Comparison of ENCODE assay signal across 12 mouse cellular contexts in genomic region chr4:148065702-148066400, GRCm38 (mm10). TPM values are rescaled to one million over a fixed set of nuclear protein-coding genes. Genes with fewer than 3 reads are reported as not detected.
DNase-seq lines count a peak whose midpoint lies in the region; ATAC-seq and TF ChIP-seq lines count a peak whose summit lies in the region.
"Had no signal": no experiment of that assay in that cellular context is flagged by ENCODE, and none has a peak within 500 bp of the region (broad histone marks: within the 10 kb centered on the region; RNA-seq: fewer than 3 reads in every experiment).

No protein-coding gene starts in this region.

- no peak overlapping the region for H3K9ac ChIP-seq in forebrain, embryonic 14.5 days (ENCODE audit: low read length)
- H3K9ac ChIP-seq in forebrain, embryonic 13.5 days, result no peak overlapping the region
- H3K9ac ChIP-seq in lung, embryonic 14.5 days, result no peak overlapping the region
- H3K9ac ChIP-seq: embryonic facial prominence, embryonic 13.5 days; hindbrain, embryonic 14.5 days had no signal

- TF ChIP-seq POLR2A in brain, embryonic 14.5 days (IDR thresholded peaks at IDR 0.05; ENCODE audit: borderline replicate concordance, extremely low read depth, insufficient read depth, insufficient read length, poor library complexity, severe bottlenecking), result no peak

- H3K4me2 ChIP-seq in forebrain, embryonic 14.5 days (ENCODE audit: low read length), result no peak overlapping the region
- H3K4me2 ChIP-seq in forebrain, embryonic 13.5 days, result no peak overlapping the region
- H3K4me2 ChIP-seq in lung, embryonic 14.5 days, result no peak overlapping the region
- H3K4me2 ChIP-seq: embryonic facial prominence, embryonic 13.5 days; hindbrain, embryonic 14.5 days had no signal

- ATAC-seq in forebrain, embryonic 14.5 days, result 0 out of 2 replicates have a peak, but pooled peaks have one; percentile 29
- ATAC-seq in forebrain, embryonic 13.5 days, result no peak
- no peak for ATAC-seq in lung, embryonic 14.5 days (ENCODE audit: insufficient read depth)

- H3K27me3 ChIP-seq in forebrain, embryonic 14.5 days (replicated peaks; ENCODE audit: control insufficient read depth, insufficient read depth, low read length), result no peaks in the 10 kb centered on the region
- H3K27me3 ChIP-seq in forebrain, embryonic 13.5 days, result no peaks in the 10 kb centered on the region
- H3K27me3 ChIP-seq in lung, embryonic 14.5 days (ENCODE audit: insufficient read depth, low read length), result no peaks in the 10 kb centered on the region
- H3K27me3 ChIP-seq: embryonic facial prominence, embryonic 13.5 days had no signal

- H3K27ac ChIP-seq in forebrain, embryonic 14.5 days (ENCODE audit: low read depth, low read length), result no peak overlapping the region
- no peak overlapping the region for H3K27ac ChIP-seq in forebrain, embryonic 13.5 days
- no peak overlapping the region for H3K27ac ChIP-seq in lung, embryonic 14.5 days (ENCODE audit: low read depth)
- H3K27ac ChIP-seq: embryonic facial prominence, embryonic 13.5 days; hindbrain, embryonic 14.5 days had no signal

- H3K4me1 ChIP-seq in forebrain, embryonic 14.5 days (ENCODE audit: control insufficient read depth, insufficient read depth, low read length), result no peaks in the 10 kb centered on the region
- H3K4me1 ChIP-seq in forebrain, embryonic 13.5 days, result no peaks in the 10 kb centered on the region
- H3K4me1 ChIP-seq in lung, embryonic 14.5 days (ENCODE audit: insufficient read depth), result no peaks in the 10 kb centered on the region

- no peak overlapping the region for H3K4me3 ChIP-seq in forebrain, embryonic 14.5 days (ENCODE audit: low read depth, low read length)
- H3K4me3 ChIP-seq in forebrain, embryonic 13.5 days, result no peak overlapping the region
- no peak overlapping the region for H3K4me3 ChIP-seq in lung, embryonic 14.5 days (ENCODE audit: low read depth, low read length)
- H3K4me3 ChIP-seq: embryonic facial prominence, embryonic 13.5 days had no signal

- no peak for TF ChIP-seq CTCF in lung, embryonic 14.5 days (IDR thresholded peaks at IDR 0.05; ENCODE audit: low read depth)
- peak; percentile 12; the same call in 1 of the 2 replicates for TF ChIP-seq CTCF in brain, embryonic 14.5 days (IDR thresholded peaks at IDR 0.05; ENCODE audit: borderline replicate concordance, extremely low read depth, insufficient read depth, insufficient read length)

- no peaks in the 10 kb centered on the region for H3K36me3 ChIP-seq in forebrain, embryonic 14.5 days (ENCODE audit: control insufficient read depth, insufficient read depth, low read length)
- H3K36me3 ChIP-seq in forebrain, embryonic 13.5 days (ENCODE audit: poor library complexity, severe bottlenecking), result no peaks in the 10 kb centered on the region
- H3K36me3 ChIP-seq in lung, embryonic 14.5 days (ENCODE audit: insufficient read depth), result no peaks in the 10 kb centered on the region
- H3K36me3 ChIP-seq: embryonic facial prominence, embryonic 13.5 days had no signal

- no peaks in the 10 kb centered on the region for H3K9me3 ChIP-seq in forebrain, embryonic 14.5 days (replicated peaks; ENCODE audit: control insufficient read depth, low read length)
- no peaks in the 10 kb centered on the region for H3K9me3 ChIP-seq in forebrain, embryonic 13.5 days (replicated peaks)
- no peaks in the 10 kb centered on the region for H3K9me3 ChIP-seq in lung, embryonic 14.5 days (ENCODE audit: low read depth, low read length)
- H3K9me3 ChIP-seq: embryonic facial prominence, embryonic 13.5 days had no signal

- WGBS in forebrain, embryonic 14.5 days, result 37% methylated on average over 6 of the region's 6 CpGs
- 38% methylated on average over 6 of the region's 6 CpGs for WGBS in forebrain, embryonic 13.5 days
- WGBS in lung, embryonic 14.5 days, result 42% methylated on average over 6 of the region's 6 CpGs

- DNase-seq in forebrain, embryonic 14.5 days (ENCODE audit: low spot score), result no peak
- DNase-seq in lung, embryonic 14.5 days, result peak; percentile 25
- no peak for DNase-seq in lung, postnatal 14 days
- no peak for DNase-seq in brain, embryonic 14.5 days (ENCODE audit: low read depth)
- peak; percentile 51 for DNase-seq in retina, embryonic 14.5 days (ENCODE audit: low spot score)
- DNase-seq in frontal cortex, postnatal 36 days (ENCODE audit: low spot score in 2 of 2), result no peak
- no peak for DNase-seq in right cerebral cortex, adult 18-20 months
- DNase-seq: gastrocnemius, postnatal 10 days; thymus, adult 2 months had no signal

RNA-seq across cellular contexts. Expression of gene Agtrap, which starts 22.0 kb away (rescaled TPM):
- 5.3 and 5.7 TPM in 2 replicates for polyA plus RNA-seq in forebrain, embryonic 14.5 days (2014; fragmentation: Nextera tagmentation; extraction: Ambion mirVana)
- 6.9 and 8.3 TPM in 2 replicates for polyA plus RNA-seq in forebrain, embryonic 13.5 days (2015; fragmentation: Nextera tagmentation; extraction: Ambion mirVana)
- 11.6 and 14.2 TPM in 2 replicates for polyA plus RNA-seq in lung, embryonic 14.5 days (2014; fragmentation: Nextera tagmentation; extraction: Ambion mirVana)
- polyA plus RNA-seq in brain, embryonic 14.5 days (2012; rRNA removed), result 4.6 and 5.7 TPM in 2 replicates

RNA-seq across cellular contexts. Expression of gene Mthfr, which starts 27.0 kb away (rescaled TPM):
- 12.4 TPM in 2 replicates for polyA plus RNA-seq in forebrain, embryonic 14.5 days (2014; fragmentation: Nextera tagmentation; extraction: Ambion mirVana)
- 15.9 and 18.2 TPM in 2 replicates for polyA plus RNA-seq in forebrain, embryonic 13.5 days (2015; fragmentation: Nextera tagmentation; extraction: Ambion mirVana)
- 18.7 and 20.4 TPM in 2 replicates for polyA plus RNA-seq in lung, embryonic 14.5 days (2014; fragmentation: Nextera tagmentation; extraction: Ambion mirVana)
- 38.6 and 39.4 TPM in 2 replicates for polyA plus RNA-seq in brain, embryonic 14.5 days (2012; rRNA removed)

RNA-seq across cellular contexts. Expression of gene Clcn6, which starts 27.2 kb away (rescaled TPM):
- 19.1 and 24.8 TPM in 2 replicates for polyA plus RNA-seq in forebrain, embryonic 14.5 days (2014; fragmentation: Nextera tagmentation; extraction: Ambion mirVana)
- polyA plus RNA-seq in forebrain, embryonic 13.5 days (2015; fragmentation: Nextera tagmentation; extraction: Ambion mirVana), result 21.6 and 24.8 TPM in 2 replicates
- 3.6 and 4.2 TPM in 2 replicates for polyA plus RNA-seq in lung, embryonic 14.5 days (2014; fragmentation: Nextera tagmentation; extraction: Ambion mirVana)
- 57.2 and 64.1 TPM in 2 replicates for polyA plus RNA-seq in brain, embryonic 14.5 days (2012; rRNA removed)

Comparison
In these comparisons a context has a peak if more than half of its experiments do, and no peak if none do; other contexts are left out.
1. DNase-seq: peak in lung, embryonic 14.5 days (single experiment) and retina, embryonic 14.5 days (single experiment); none in forebrain, embryonic 14.5 days (single experiment), lung, postnatal 14 days (single experiment), brain, embryonic 14.5 days (single experiment), frontal cortex, postnatal 36 days (0 of 2) and right cerebral cortex, adult 18-20 months (single experiment).